Mouse (Mus musculus): Measurements from ENCODE around the gene Ndufb4.

Ndufb4 gene

GRCm38 (mm10) chr16:37635095-37635494 is 19.2 kb downstream of the Ndufb4 start:
- DNase-seq (ENCODE audit: low read depth): no peak

DNA sequence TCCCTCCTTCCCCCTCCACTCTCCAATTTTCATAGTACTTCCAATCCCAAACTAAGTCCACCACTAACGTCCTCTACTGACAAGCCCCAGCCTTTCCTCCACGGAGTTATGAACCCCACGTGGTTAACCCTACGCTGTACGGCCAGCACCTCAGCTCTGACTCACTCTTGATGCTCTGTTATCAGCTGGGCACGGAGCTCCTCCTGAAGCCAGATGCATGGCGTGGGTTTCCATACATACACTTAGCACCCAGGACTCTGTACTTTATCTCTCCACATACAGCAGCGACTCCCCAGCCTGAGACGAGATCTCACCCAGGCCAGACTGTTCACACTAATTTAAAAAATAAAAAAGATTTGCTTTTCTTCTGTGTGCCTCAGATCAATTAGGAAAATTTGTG is 19.7 kb downstream of the Ndufb4 start:
- DNase-seq (ENCODE audit: low read depth): no peak

- DNase-seq (ENCODE audit: low read depth): no peak
These were observed 25.2 kb downstream of the Ndufb4 start for GRCm38 (mm10) chr16:37629011-37629410.

DNA sequence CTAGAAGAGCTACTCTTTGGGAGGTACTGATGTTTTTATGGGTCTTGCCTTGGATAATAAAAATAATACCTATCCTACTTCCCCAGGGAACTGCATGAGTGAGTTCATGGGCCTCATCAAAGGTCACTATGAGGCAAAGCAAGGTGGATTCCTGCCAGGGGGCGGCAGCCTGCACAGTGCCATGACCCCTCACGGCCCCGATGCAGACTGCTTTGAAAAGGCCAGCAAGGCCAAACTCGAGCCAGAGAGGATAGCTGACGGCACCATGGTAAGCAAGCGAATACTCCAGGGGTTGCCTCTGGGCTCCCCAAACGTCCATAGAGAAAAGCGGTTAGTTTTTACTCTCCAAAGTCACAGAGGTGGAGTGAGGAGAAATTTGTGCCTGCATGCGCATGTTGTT is 25.9 kb downstream of the Ndufb4 start:
- DNase-seq (ENCODE audit: low read depth): no peak

DNA sequence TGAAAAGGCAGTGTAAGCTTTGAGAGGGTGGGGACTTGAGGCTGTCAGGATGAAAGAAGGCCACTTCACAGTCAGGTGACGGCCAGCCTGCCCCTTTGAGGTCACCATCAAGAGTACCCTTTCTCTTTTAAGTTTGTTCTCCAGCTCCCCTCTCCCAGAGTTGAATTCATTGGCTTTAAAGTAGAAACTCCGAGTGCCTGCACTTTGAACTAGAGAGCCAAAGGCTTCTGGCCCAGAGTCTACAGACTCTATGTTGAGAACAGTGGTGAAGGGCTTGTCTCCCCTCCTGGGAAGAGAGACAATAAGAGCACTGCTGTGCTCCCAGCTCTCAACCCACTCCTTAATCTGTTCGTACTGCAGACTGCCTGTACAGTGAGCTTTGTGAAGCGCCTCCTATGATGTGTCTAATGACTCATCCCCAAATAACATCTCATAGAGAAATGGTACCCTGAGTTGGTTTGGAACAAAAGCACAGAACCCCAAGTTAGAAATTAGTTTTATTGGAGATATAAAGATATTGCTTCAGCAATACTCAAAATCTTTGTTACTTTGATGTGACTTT is 27.8 kb downstream of the Ndufb4 start:
- DNase-seq (ENCODE audit: low read depth): no peak

- no peak for DNase-seq (ENCODE audit: low read depth)
These were observed 31.3 kb downstream of the Ndufb4 start for GRCm38 (mm10) chr16:37622919-37623318.

DNA sequence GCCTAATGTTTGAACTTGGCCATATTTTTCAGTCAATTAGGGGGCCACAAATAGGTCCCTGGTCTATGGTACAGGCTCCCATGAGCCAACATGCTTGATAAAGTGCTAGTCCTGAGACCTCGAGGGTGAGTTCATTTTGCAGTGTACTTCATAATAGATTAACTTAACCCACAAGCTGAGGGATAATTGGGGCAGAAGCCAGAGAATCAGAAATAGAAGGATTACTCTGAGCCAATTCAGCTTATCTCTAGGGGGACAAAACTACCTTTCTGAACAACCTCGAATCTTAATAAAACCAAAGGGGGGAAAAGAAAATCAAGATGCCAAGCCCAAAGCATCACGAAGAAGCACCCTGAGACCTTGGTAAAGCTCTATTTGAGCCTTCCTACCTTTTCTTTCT is 31.9 kb downstream of the Ndufb4 start:
- no peak for DNase-seq (ENCODE audit: low read depth)

- no peak for DNase-seq (ENCODE audit: low read depth)
These were observed 36.6 kb downstream of the Ndufb4 start for GRCm38 (mm10) chr16:37617695-37618094.

DNA sequence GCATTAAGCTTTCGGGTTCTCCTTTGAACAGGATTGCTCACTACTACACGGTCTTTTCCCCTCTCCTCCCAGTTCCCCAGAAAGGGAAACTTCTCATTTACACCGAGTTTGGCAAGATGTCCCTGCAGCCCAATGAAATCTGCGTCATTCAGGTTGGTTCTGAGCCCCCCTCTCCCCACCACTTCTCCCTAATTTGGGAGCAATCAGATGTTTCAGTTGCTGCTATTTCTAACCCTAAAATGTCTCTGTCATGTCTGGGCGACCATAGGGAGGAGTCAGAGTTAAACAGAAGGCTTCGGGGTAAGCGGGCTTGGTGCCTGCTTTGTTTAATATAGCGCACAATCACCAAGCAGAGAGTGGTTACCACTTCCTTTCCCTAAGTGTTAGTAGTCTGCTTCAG is 38.1 kb downstream of the Ndufb4 start:
- no peak for DNase-seq (ENCODE audit: low read depth)

DNA sequence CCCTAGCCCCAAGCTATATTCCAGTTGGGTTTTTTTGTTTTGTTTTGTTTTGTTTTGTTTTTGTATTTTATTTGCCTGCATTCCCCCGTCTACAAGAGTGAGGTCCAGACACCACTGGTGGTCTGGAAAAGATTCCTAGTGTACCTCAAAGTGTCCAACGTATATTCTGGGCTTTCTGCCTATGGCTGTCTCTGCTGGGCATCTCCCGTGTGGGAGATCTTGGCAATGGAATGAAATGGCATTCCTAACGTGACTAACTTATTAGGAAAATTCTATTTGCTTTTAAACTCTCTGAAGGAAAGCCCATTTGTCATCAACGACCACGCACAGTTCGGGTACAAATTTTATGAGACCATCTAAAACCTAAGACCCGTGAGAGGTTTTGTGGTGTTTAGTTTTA is 38.8 kb downstream of the Ndufb4 start:
- DNase-seq (ENCODE audit: low read depth): no peak

DNA sequence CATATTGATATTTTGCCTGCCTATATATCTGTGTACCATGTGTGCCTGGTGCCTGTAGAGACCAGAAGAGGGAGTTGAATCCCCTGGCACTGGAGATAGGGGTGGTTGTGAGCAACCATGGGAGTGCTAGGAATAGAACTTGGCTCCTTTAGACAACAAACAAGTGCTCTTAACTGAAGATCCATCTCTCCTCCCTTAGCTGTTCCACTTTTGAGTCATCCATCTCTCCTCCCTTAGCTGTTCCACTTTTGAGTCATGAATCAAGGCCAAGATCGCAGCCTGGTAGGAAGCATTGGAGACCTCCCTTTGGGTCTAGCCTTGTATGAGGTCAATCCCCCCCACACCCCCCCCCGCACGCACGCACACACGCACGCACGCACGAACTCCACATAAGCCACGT is 39.7 kb downstream of the Ndufb4 start:
- no peak for DNase-seq (ENCODE audit: low read depth)

GRCm38 (mm10) chr16:37612013-37612412 is 42.2 kb downstream of the Ndufb4 start:
- no peak for DNase-seq (ENCODE audit: low read depth)

GRCm38 (mm10) chr16:37611072-37611471 is 43.2 kb downstream of the Ndufb4 start:
- no peak for DNase-seq (ENCODE audit: low read depth)

GRCm38 (mm10) chr16:37610333-37610732 is 43.9 kb downstream of the Ndufb4 start:
- no peak for DNase-seq (ENCODE audit: low read depth)

GRCm38 (mm10) chr16:37604243-37604642 is 50.0 kb downstream of the Ndufb4 start:
- DNase-seq (ENCODE audit: low read depth): no peak

- DNase-seq (ENCODE audit: low read depth): no peak
These were observed 50.8 kb downstream of the Ndufb4 start for GRCm38 (mm10) chr16:37603431-37603830.

- DNase-seq (ENCODE audit: low read depth): no peak
These were observed 54.9 kb downstream of the Ndufb4 start for GRCm38 (mm10) chr16:37599326-37599725.

- no peak for DNase-seq (ENCODE audit: low read depth)
These were observed 55.8 kb downstream of the Ndufb4 start for GRCm38 (mm10) chr16:37598463-37598862.

GRCm38 (mm10) chr16:37597412-37597811 is 56.8 kb downstream of the Ndufb4 start:
- no peak for DNase-seq (ENCODE audit: low read depth)
